In genomic region chr10:115315473-115316171, GRCm38 (mm10) we compare ENCODE assay signal across 8 mouse cellular contexts. TPM values are rescaled to one million over a fixed set of nuclear protein-coding genes. Genes with fewer than 3 reads are reported as not detected.
DNase-seq lines count a peak whose midpoint lies in the region; ATAC-seq lines count a peak whose summit lies in the region.

Gene Rab21 (minus strand): TSS chr10:115315594.

- intact Hi-C loops in left cerebral cortex, postnatal 14 days (cut with DNase I) = loop anchor here (5.0 kb wide), 1 partner anchor 67 kb away; the partner anchor contains the start of genes Thap2 and Zfc3h1

- ATAC-seq in intestine, embryonic 14.5 days (replicated peaks; ENCODE audit: low FRiP score, low TSS enrichment, low read depth) = peak; percentile 94

- peak within 1 kb of the TSS; percentile 94 for H3K27ac ChIP-seq in intestine, embryonic 14.5 days (ENCODE audit: low read depth)

- no peaks in the 10 kb centered on the region for H3K9me3 ChIP-seq in intestine, embryonic 14.5 days (ENCODE audit: control insufficient read depth, low read length)

- H3K4me3 ChIP-seq in intestine, embryonic 14.5 days (ENCODE audit: low read depth, low read length) = peak within 1 kb of the TSS; percentile 88

- H3K36me3 ChIP-seq in intestine, embryonic 14.5 days (ENCODE audit: control insufficient read depth, insufficient read depth, low read length) = no peaks in the 10 kb centered on the region

- DNase-seq in adrenal gland, adult (ENCODE audit: inconsistent age in 2 of 2, low spot score in 1 of 2) = peak; percentile 97 to 100
- DNase-seq in embryo, embryonic 10.5 days (ENCODE audit: low spot score) = peak; percentile 92
- peak; percentile 95 for DNase-seq in gastrocnemius, postnatal 25 days
- DNase-seq in intestine, embryonic 14.5 days (ENCODE audit: low spot score) = peak; percentile 100
- DNase-seq in left cerebral cortex, postnatal 14 days (ENCODE audit: low spot score in 2 of 2) = peak; percentile 95 to 97
- DNase-seq in mesoderm, embryonic 11.5 days (ENCODE audit: low read depth, low spot score) = peak; percentile 92
- DNase-seq in right cerebral cortex, postnatal 36 days (ENCODE audit: low spot score in 2 of 2) = peak; percentile 92 to 94
- peak; percentile 95 for DNase-seq in yolk sac, embryonic 10.5 days (ENCODE audit: low spot score)

- H3K4me2 ChIP-seq in intestine, embryonic 14.5 days (ENCODE audit: low read length) = peak within 1 kb of the TSS; percentile 68

- peak within 1 kb of the TSS; percentile 93 for H3K9ac ChIP-seq in intestine, embryonic 14.5 days (ENCODE audit: low read length)

- peaks cover 19% of the 10 kb centered on the region for H3K4me1 ChIP-seq in intestine, embryonic 14.5 days (replicated peaks; ENCODE audit: control insufficient read depth, insufficient read depth, low read length)

- WGBS in intestine, embryonic 14.5 days = under 1% methylated on average over 46 of the region's 48 CpGs

- no peaks in the 10 kb centered on the region for H3K27me3 ChIP-seq in intestine, embryonic 14.5 days (replicated peaks; ENCODE audit: control insufficient read depth, insufficient read depth, low read length)

RNA-seq across cellular contexts. Expression of gene Rab21, which starts in this region (rescaled TPM):
- 10 to 100 TPM; 42.8 to 43.7 TPM for total RNA-seq in gastrocnemius, postnatal 25 days (2021)
- 6.9 and 7.5 TPM in 2 replicates for polyA plus RNA-seq in intestine, embryonic 14.5 days (2014; fragmentation: Nextera tagmentation; extraction: Ambion mirVana)
- 10 to 100 TPM; 49.7 to 50.6 TPM for total RNA-seq in left cerebral cortex, postnatal 14 days (2021)

Comparison
In these comparisons a context has a peak if more than half of its experiments do, and no peak if none do; other contexts are left out.
1. Peak in every context shown above with its lines: DNase-seq, ATAC-seq, H3K4me3 ChIP-seq and H3K27ac ChIP-seq.